Mouse (Mus musculus) embryonic fibroblast, embryonic 13.5 days (primary cell): ENCODE data around the gene Rpsa.

Source experiments
- CTCF ChIP-seq: IDR thresholded peaks from 2 replicates; pipeline ENCODE4 v1.5.1; 2011; ENCODE audit warnings: mild to moderate bottlenecking, control low read depth, low read length, moderate library complexity, borderline replicate concordance; ENCODE audit not compliant: insufficient read depth
- POLR2A ChIP-seq: IDR thresholded peaks from 2 replicates; pipeline ENCODE4 v1.6.1; 2011; ENCODE audit warnings: low read depth, mild to moderate bottlenecking, control low read depth, low read length, moderate library complexity

- TF ChIP-seq POLR2A (no peak), CTCF (no peak)
These were observed 38.4 kb upstream of the Rpsa start for GRCm38 (mm10) chr9:120089125-120089524.
